Mouse (Mus musculus) ES-E14 (cell line): ENCODE measurements around the gene Cubn. TPM values are rescaled to one million over a fixed set of nuclear protein-coding genes. Genes with fewer than 3 reads are reported as not detected.

Source experiments
- DNase-seq: peaks from one replicate; pipeline ENCODE4 v3.0.0-alpha.2; 2013; ENCODE audit warnings: low read depth, low spot score
- H3K27ac ChIP-seq: 2 replicates; pipeline ENCODE4 v1.5.1; 2012; ENCODE audit warnings: low read depth, mild to moderate bottlenecking, low read length, moderate library complexity, mixed read lengths; ENCODE audit not compliant: poor library complexity, insufficient read depth, severe bottlenecking
- H3K36me3 ChIP-seq: 2 replicates; pipeline ENCODE4 v1.6.1; 2012; ENCODE audit warnings: mild to moderate bottlenecking, low read length, moderate library complexity, mixed read lengths; ENCODE audit not compliant: control insufficient read depth, poor library complexity, insufficient read depth, severe bottlenecking
- H3K4me1 ChIP-seq, 2 experiments: fragments of 150-350 bp in 1 of 2; sonication (generic) in 1 of 2; 2 replicates each; pipeline ENCODE4 v1.6.1; 2012; ENCODE audit warnings: low read length in 2 of 2, mild to moderate bottlenecking in 1 of 2, mixed read lengths in 1 of 2; ENCODE audit not compliant: control insufficient read depth in 2 of 2, insufficient read depth in 2 of 2, poor library complexity in 1 of 2
- H3K4me3 ChIP-seq, 2 experiments: fragments of 150-350 bp in 1 of 2; sonication (generic) in 1 of 2; 2 replicates each; pipeline ENCODE4 v1.5.1; 2012; ENCODE audit warnings: low read length in 2 of 2, low read depth in 1 of 2, mild to moderate bottlenecking in 1 of 2, mixed read lengths in 1 of 2; ENCODE audit not compliant: insufficient read depth in 1 of 2, poor library complexity in 1 of 2, severe bottlenecking in 1 of 2
- H3K9ac ChIP-seq: 2 replicates; pipeline ENCODE4 v1.6.1; 2012; ENCODE audit warnings: low read depth, mild to moderate bottlenecking, low read length, mixed read lengths; ENCODE audit not compliant: poor library complexity, insufficient read depth, severe bottlenecking
- H3K9me3 ChIP-seq: fragments of 150-350 bp; sonication (generic); 2 replicates; pipeline ENCODE4 v1.6.1; 2012; ENCODE audit warnings: low read depth, mild to moderate bottlenecking, low read length; ENCODE audit not compliant: control insufficient read depth, insufficient read depth
- CHD2 ChIP-seq: IDR thresholded peaks from 2 replicates; pipeline ENCODE4 v1.6.1; 2014; ENCODE audit warnings: mild to moderate bottlenecking, low read depth, low read length, inconsistent platforms
- HCFC1 ChIP-seq: IDR thresholded peaks from 2 replicates; pipeline ENCODE4 v1.6.1; 2012; ENCODE audit warnings: low read length, inconsistent platforms, borderline replicate concordance; ENCODE audit not compliant: insufficient read depth
- MAFK ChIP-seq: IDR thresholded peaks from 2 replicates; pipeline ENCODE4 v1.6.1; 2014; ENCODE audit warnings: mild to moderate bottlenecking, low read depth, low read length, inconsistent platforms; ENCODE audit not compliant: insufficient read depth
- ZC3H11A ChIP-seq: IDR thresholded peaks from 2 replicates; pipeline ENCODE4 v1.6.1; 2012; ENCODE audit warnings: low read depth, mild to moderate bottlenecking, inconsistent platforms, low read length, borderline replicate concordance
- ZNF384 ChIP-seq: IDR thresholded peaks from 2 replicates; pipeline ENCODE4 v1.6.1; 2012; ENCODE audit warnings: low read depth, low read length, inconsistent platforms
- in situ Hi-C, 2 experiments: fragments of 600-800 bp; cut with MboI; formaldehyde crosslinking; loops; one replicate each; pipeline ENCODE4 v1.15.1; 2025; ENCODE audit warnings: low sequenced_read_pairs in 2 of 2, inconsistent platforms in 1 of 2; ENCODE audit not compliant: unreplicated experiment in 2 of 2
- total RNA-seq: library from RNA; depleted of rRNA; stranded (reverse); fragments of 300-350 nt; gene quantifications from 2 replicates; pipeline ENCODE4 v1.2.3, GENCODE M21; 2012

The Cubn gene
- total RNA-seq, 1 experiment, result 18.2 TPM

DNA sequence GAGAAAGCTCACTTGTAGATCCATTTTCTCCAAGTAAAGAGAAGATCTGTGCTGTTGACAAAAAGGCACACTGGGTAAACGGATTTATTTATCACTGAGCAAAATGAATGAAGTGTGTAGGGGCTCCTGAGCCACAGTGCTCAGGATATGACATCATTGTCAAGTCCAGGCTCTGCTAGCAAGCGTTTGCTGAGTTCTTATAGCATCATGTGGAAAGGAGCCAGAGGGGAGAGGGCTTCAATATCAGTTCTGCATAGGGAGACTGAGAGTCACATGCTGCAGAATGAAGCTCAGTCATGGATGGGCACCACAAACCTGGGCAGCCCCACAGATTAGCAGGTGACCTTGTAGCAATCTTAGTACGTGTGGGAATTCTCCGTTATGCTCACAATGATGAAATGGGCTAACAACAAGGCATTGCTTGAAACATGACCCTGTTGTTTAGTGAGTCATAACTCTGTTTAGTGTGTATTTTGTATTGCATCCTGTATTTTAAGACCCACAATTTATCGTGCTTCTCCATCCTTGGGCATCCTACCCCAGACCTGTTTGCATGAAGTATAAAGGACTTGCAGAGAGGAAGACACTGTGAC, 92.0 kb downstream of the Cubn start:
- no peak for DNase-seq
- TF ChIP-seq CHD2 (no peak), HCFC1 (no peak), ZC3H11A (no peak), MAFK (no peak), ZNF384 (no peak)
- Histone ChIP-seq H3K4me1 (no peaks in the 10 kb centered on the region), H3K36me3 (no peaks in the 10 kb centered on the region), H3K9me3 (no peaks in the 10 kb centered on the region), H3K27ac (no peak overlapping the region), H3K9ac (no peak overlapping the region), H3K4me3 (no peak overlapping the region)
- in situ Hi-C loops, result no loop called here

DNA sequence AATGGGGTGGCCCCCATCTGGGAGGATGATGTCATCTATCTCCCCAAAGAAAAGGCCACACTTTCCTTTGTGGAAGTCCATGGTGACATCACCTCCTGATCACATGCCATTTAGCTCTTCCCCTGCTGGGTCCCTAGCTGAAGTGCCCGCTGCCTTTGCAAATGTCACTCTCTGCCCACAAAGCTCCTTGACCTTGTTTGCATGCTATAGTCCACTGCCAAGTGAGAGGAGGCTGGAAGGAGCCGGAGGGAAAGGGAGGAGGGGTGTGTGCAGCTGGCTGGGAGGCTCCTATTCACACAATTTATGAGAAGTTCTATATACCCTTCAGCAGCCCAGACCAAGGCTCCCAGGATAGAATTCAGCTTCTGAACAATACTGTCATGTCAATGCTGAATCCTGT, 92.7 kb downstream of the Cubn start:
- H3K9ac ChIP-seq, result no peak overlapping the region
- H3K36me3 ChIP-seq, result no peaks in the 10 kb centered on the region
- in situ Hi-C loops, result no loop called here
- H3K27ac ChIP-seq, result no peak overlapping the region
- H3K9me3 ChIP-seq, result no peaks in the 10 kb centered on the region
- no peak overlapping the region for H3K4me3 ChIP-seq
- no peak for TF ChIP-seq ZNF384
- no peak for TF ChIP-seq ZC3H11A
- TF ChIP-seq HCFC1, result no peak
- TF ChIP-seq CHD2, result no peak
- no peak for TF ChIP-seq MAFK
- DNase-seq, result no peak
- H3K4me1 ChIP-seq, result no peaks in the 10 kb centered on the region

- H3K4me3 ChIP-seq, result no peak overlapping the region
- TF ChIP-seq HCFC1, result no peak
- TF ChIP-seq CHD2, result no peak
- TF ChIP-seq ZNF384, result no peak
- TF ChIP-seq MAFK, result no peak
- TF ChIP-seq ZC3H11A, result no peak
These were observed 93.1 kb downstream of the Cubn start for GRCm38 (mm10) chr2:13398551-13398950.

GRCm38 (mm10) chr2:13396124-13396540, 95.5 kb downstream of the Cubn start:
- DNase-seq, result no peak
- no peak overlapping the region for H3K9ac ChIP-seq
- no peaks in the 10 kb centered on the region for H3K4me1 ChIP-seq
- no peaks in the 10 kb centered on the region for H3K9me3 ChIP-seq
- in situ Hi-C loops, result no loop called here
- H3K4me3 ChIP-seq, result no peak overlapping the region
- H3K27ac ChIP-seq, result no peak overlapping the region
- no peaks in the 10 kb centered on the region for H3K36me3 ChIP-seq
- TF ChIP-seq CHD2, result no peak
- no peak for TF ChIP-seq ZC3H11A
- TF ChIP-seq ZNF384, result no peak
- no peak for TF ChIP-seq HCFC1
- no peak for TF ChIP-seq MAFK

More at GRCm38 (mm10) chr2:13398551-13398950, 93.1 kb downstream of the Cubn start:
- in situ Hi-C loops, result no loop called here
- Histone ChIP-seq H3K27ac (no peak overlapping the region), H3K4me1 (no peaks in the 10 kb centered on the region), H3K9ac (no peak overlapping the region), H3K36me3 (no peaks in the 10 kb centered on the region), H3K9me3 (no peaks in the 10 kb centered on the region)
- no peak for DNase-seq
